Mouse (Mus musculus): ENCODE measurements around the gene Ugp2.
A peak's percentile ranks its signal among the peaks of the same experiment; 100 is the strongest.

Ugp2 gene

GRCm38 (mm10) chr11:21371122-21371806 lies at the start of gene Ugp2:
Gene Ugp2 (minus strand): TSS chr11:21371201.
- peak; percentile 97 for DNase-seq (ENCODE audit: low read depth)

GRCm38 (mm10) chr11:21414911-21415381 lies 43.9 kb upstream of the Ugp2 start:
- DNase-seq (ENCODE audit: low read depth) = no peak

GRCm38 (mm10) chr11:21406668-21407067 lies 35.7 kb upstream of the Ugp2 start:
- DNase-seq (ENCODE audit: low read depth) = no peak

GRCm38 (mm10) chr11:21406141-21406540 lies 35.1 kb upstream of the Ugp2 start:
- no peak for DNase-seq (ENCODE audit: low read depth)

- DNase-seq (ENCODE audit: low read depth) = no peak
These were observed 32.9 kb upstream of the Ugp2 start for GRCm38 (mm10) chr11:21403877-21404276.

- DNase-seq (ENCODE audit: low read depth) = no peak
These were observed 31.7 kb upstream of the Ugp2 start for GRCm38 (mm10) chr11:21402481-21403254.

- no peak for DNase-seq (ENCODE audit: low read depth)
These were observed 30.2 kb upstream of the Ugp2 start for GRCm38 (mm10) chr11:21401248-21401647.

GRCm38 (mm10) chr11:21399186-21399681 lies 28.2 kb upstream of the Ugp2 start:
- DNase-seq (ENCODE audit: low read depth) = no peak

GRCm38 (mm10) chr11:21398464-21398863 lies 27.5 kb upstream of the Ugp2 start:
- no peak for DNase-seq (ENCODE audit: low read depth)

- no peak for DNase-seq (ENCODE audit: low read depth)
These were observed 15.8 kb upstream of the Ugp2 start for GRCm38 (mm10) chr11:21386790-21387189.

GRCm38 (mm10) chr11:21374096-21374495 lies 3.1 kb upstream of the Ugp2 start:
- no peak for DNase-seq (ENCODE audit: low read depth)

- peak; percentile 80 for DNase-seq (ENCODE audit: low read depth)
These were observed 441 bp downstream of the Ugp2 start for GRCm38 (mm10) chr11:21370399-21371121.

GRCm38 (mm10) chr11:21369248-21370016 lies 1.6 kb downstream of the Ugp2 start:
- peak; percentile 12 for DNase-seq (ENCODE audit: low read depth)

GRCm38 (mm10) chr11:21368466-21368865 lies 2.5 kb downstream of the Ugp2 start:
- DNase-seq (ENCODE audit: low read depth) = no peak

GRCm38 (mm10) chr11:21363144-21363940 lies 7.7 kb downstream of the Ugp2 start:
- DNase-seq (ENCODE audit: low read depth) = no peak

GRCm38 (mm10) chr11:21351296-21351695 lies 19.7 kb downstream of the Ugp2 start:
- no peak for DNase-seq (ENCODE audit: low read depth)

- no peak for DNase-seq (ENCODE audit: low read depth)
These were observed 22.1 kb downstream of the Ugp2 start for GRCm38 (mm10) chr11:21348890-21349289.

GRCm38 (mm10) chr11:21346020-21346419 lies 25.0 kb downstream of the Ugp2 start:
- DNase-seq (ENCODE audit: low read depth) = no peak

- no peak for DNase-seq (ENCODE audit: low read depth)
These were observed 27.5 kb downstream of the Ugp2 start for GRCm38 (mm10) chr11:21343490-21343889.

GRCm38 (mm10) chr11:21339088-21339487 lies 31.9 kb downstream of the Ugp2 start:
- DNase-seq (ENCODE audit: low read depth) = no peak

- DNase-seq (ENCODE audit: low read depth) = no peak
These were observed 33.1 kb downstream of the Ugp2 start for GRCm38 (mm10) chr11:21337855-21338254.

Measured in induced T-regulatory cell, adult 2 months (primary cell).